Mouse (Mus musculus) T-helper 17 cell (primary cell): ENCODE measurements around the gene Eif2b3.

Experiments used
- in situ Hi-C, 2 experiments: fragments of 300-600 bp; cut with MboI, MseI; formaldehyde crosslinking; loops; 1 replicate in 1 of 2; 2 replicates in 1 of 2; pipeline ENCODE4 v1.15.1; 2025; ENCODE audit warnings: high pct_unique_total_duplicates in 2 of 2

Gene Eif2b3

GRCm38 (mm10) chr4:117019206-117020134 is at the start of gene Eif2b3:
Gene Eif2b3, plus strand, starts transcription at chr4:117019402.
- in situ Hi-C loops: loop anchor here in 1 of 2 experiments (5.0 kb wide), 1 partner anchor 78 kb away; the partner anchor contains the start of gene Ptch2

GRCm38 (mm10) chr4:116976503-116976902 is 42.7 kb upstream of the Eif2b3 start:
- in situ Hi-C loops: no loop called here

GRCm38 (mm10) chr4:116985681-116986080 is 33.5 kb upstream of the Eif2b3 start:
- in situ Hi-C loops: no loop called here

- in situ Hi-C loops: no loop called here
Measured at GRCm38 (mm10) chr4:116986400-116987121, 32.6 kb upstream of the Eif2b3 start.

- in situ Hi-C loops: no loop called here
Measured at GRCm38 (mm10) chr4:116987122-116987456, 32.1 kb upstream of the Eif2b3 start.

GRCm38 (mm10) chr4:116989731-116990130 is 29.5 kb upstream of the Eif2b3 start:
- in situ Hi-C loops: loop anchor here (5.0 kb wide), 1 partner anchor 167 kb away; the partner anchor contains the start of gene Hpdl (in 2 of the 2)

- in situ Hi-C loops: loop anchor here (5.0 kb wide), 1 partner anchor 169 kb away; the partner anchor contains the start of gene Hpdl (in 2 of the 2)
Measured at GRCm38 (mm10) chr4:116991366-116991765, 27.8 kb upstream of the Eif2b3 start.

- in situ Hi-C loops: loop anchor here (5.0 kb wide), 1 partner anchor 172 kb away; the partner anchor contains the start of gene Hpdl (in 2 of the 2)
Measured at GRCm38 (mm10) chr4:116993672-116994621, 25.3 kb upstream of the Eif2b3 start, which contains the start of gene Urod. Gene Urod, minus strand, starts transcription at chr4:116994413.

GRCm38 (mm10) chr4:116995131-116995797 is 23.9 kb upstream of the Eif2b3 start, which contains the start of gene Hectd3:
Gene Hectd3, plus strand, starts transcription at chr4:116995317.
- in situ Hi-C loops: loop anchor here (5.0 kb wide), 2 partner anchors 137 to 147 kb away; partner anchors contain the start of gene Plk3 (in 1 of the 2)

- in situ Hi-C loops: loop anchor here (5.0 kb wide), 2 partner anchors 137 to 147 kb away; partner anchors contain the start of gene Plk3 (in 1 of the 2)
Measured at GRCm38 (mm10) chr4:116995798-116996135, 23.4 kb upstream of the Eif2b3 start.

GRCm38 (mm10) chr4:116999513-117000154 is 19.6 kb upstream of the Eif2b3 start:
- in situ Hi-C loops: loop anchor here (5.0 kb wide), 2 partner anchors 133 to 143 kb away; partner anchors contain the start of gene Plk3 (in 1 of the 2)

- in situ Hi-C loops: no loop called here
Measured at GRCm38 (mm10) chr4:117001957-117002356, 17.2 kb upstream of the Eif2b3 start.

GRCm38 (mm10) chr4:117002543-117003521 is 16.4 kb upstream of the Eif2b3 start:
- in situ Hi-C loops: no loop called here

- in situ Hi-C loops: no loop called here
Measured at GRCm38 (mm10) chr4:117004649-117005048, 14.6 kb upstream of the Eif2b3 start.

- in situ Hi-C loops: no loop called here
Measured at GRCm38 (mm10) chr4:117005611-117006400, 13.4 kb upstream of the Eif2b3 start.

- in situ Hi-C loops: no loop called here
Measured at GRCm38 (mm10) chr4:117007058-117007457, 12.1 kb upstream of the Eif2b3 start.

GRCm38 (mm10) chr4:117010231-117010630 is 9.0 kb upstream of the Eif2b3 start:
- in situ Hi-C loops: no loop called here

GRCm38 (mm10) chr4:117013596-117013995 is 5.6 kb upstream of the Eif2b3 start:
- in situ Hi-C loops: no loop called here
